Mouse (Mus musculus) intestine, embryonic 16.5 days (tissue): ENCODE results near the gene Pea15a. TPM values are rescaled to one million over a fixed set of nuclear protein-coding genes. Genes with fewer than 3 reads are reported as not detected.

Experiments used
- ATAC-seq: fragments of 200-750 bp; cut with Nextera tagmentation; 2 replicates; pipeline ENCODE4 v1.8.0; 2017; ENCODE audit warnings: moderate TSS enrichment, moderate library complexity
- H3K27ac ChIP-seq: fragments of 300-500 bp; sonication (generic); 2 replicates; pipeline ENCODE4 v1.5.1; 2014; ENCODE audit warnings: mild to moderate bottlenecking, low read length
- H3K27me3 ChIP-seq: fragments of 300-500 bp; sonication (generic); replicated peaks from 2 replicates; pipeline ENCODE4 v1.6.1; 2014; ENCODE audit warnings: low read length, control low read depth, mixed read lengths; ENCODE audit not compliant: control insufficient read depth, insufficient read depth
- H3K36me3 ChIP-seq: fragments of 300-500 bp; sonication (generic); 2 replicates; pipeline ENCODE4 v1.6.1; 2014; ENCODE audit warnings: low read length, control low read depth; ENCODE audit not compliant: control insufficient read depth, insufficient read depth
- H3K4me1 ChIP-seq: fragments of 300-500 bp; sonication (generic); 2 replicates; pipeline ENCODE4 v1.6.1; 2014; ENCODE audit warnings: low read length, control low read depth, mixed read lengths; ENCODE audit not compliant: control insufficient read depth, insufficient read depth
- H3K4me2 ChIP-seq: fragments of 300-500 bp; sonication (generic); 2 replicates; pipeline ENCODE4 v1.6.1; 2014; ENCODE audit warnings: low read depth, low read length, control low read depth
- H3K4me3 ChIP-seq: fragments of 300-500 bp; sonication (generic); 2 replicates; pipeline ENCODE4 v1.5.1; 2014; ENCODE audit warnings: mild to moderate bottlenecking, low read length
- H3K9ac ChIP-seq: fragments of 300-500 bp; sonication (generic); 2 replicates; pipeline ENCODE4 v1.6.1; 2014; ENCODE audit warnings: low read depth, low read length
- H3K9me3 ChIP-seq: fragments of 300-500 bp; sonication (generic); 2 replicates; pipeline ENCODE4 v1.6.1; 2016; ENCODE audit warnings: low read length, control low read depth; ENCODE audit not compliant: control insufficient read depth
- WGBS: fragments of 180-500 bp; shearing (Covaris S2); extraction: QIAGEN DNeasy Blood & Tissue Kit; methylation state at CpG from one replicate; pipeline ENCODE4 v1.1.7; 2014; 5-methylcytosine and 5-hydroxymethylcytosine counted together
- polyA plus RNA-seq: library from polyadenylated mRNA; unstranded; fragments of >200 nt; fragmentation: Nextera tagmentation; extraction: Ambion mirVana; gene quantifications from 2 replicates; pipeline ENCODE4 v1.2.1, GENCODE M21; 2015

Pea15a gene
- polyA plus RNA-seq, 1 experiment from 2014 or later: 81.3 TPM

DNA sequence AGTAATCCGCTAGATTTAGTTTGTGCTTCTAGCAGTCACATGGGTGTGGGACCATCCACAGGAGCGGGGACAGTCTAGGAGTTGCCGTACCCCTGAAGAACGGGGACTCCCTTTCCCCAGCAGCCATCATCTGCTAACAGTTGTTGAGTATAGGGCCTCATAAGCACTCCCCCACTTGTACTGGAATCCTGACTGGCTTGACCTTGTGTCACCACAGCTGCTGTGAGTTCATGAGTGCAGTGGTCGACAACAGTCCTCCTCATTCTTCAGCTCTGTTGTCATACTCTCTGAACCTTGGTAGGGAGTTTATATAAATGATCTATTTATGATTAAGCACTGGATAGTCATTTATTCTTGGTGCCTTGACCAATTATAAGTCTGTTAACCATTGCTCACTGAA is 36.8 kb downstream of the Pea15a start:
- no peak overlapping the region for H3K4me3 ChIP-seq
- no peaks in the 10 kb centered on the region for H3K4me1 ChIP-seq
- H3K36me3 ChIP-seq: peaks cover 18% of the 10 kb centered on the region
- no peak overlapping the region for H3K9ac ChIP-seq
- no peak overlapping the region for H3K27ac ChIP-seq
- no peak overlapping the region for H3K4me2 ChIP-seq
- ATAC-seq: no peak
- WGBS: 92% methylated on average over 5 of the region's 5 CpGs
- H3K27me3 ChIP-seq: no peaks in the 10 kb centered on the region
- no peaks in the 10 kb centered on the region for H3K9me3 ChIP-seq

DNA sequence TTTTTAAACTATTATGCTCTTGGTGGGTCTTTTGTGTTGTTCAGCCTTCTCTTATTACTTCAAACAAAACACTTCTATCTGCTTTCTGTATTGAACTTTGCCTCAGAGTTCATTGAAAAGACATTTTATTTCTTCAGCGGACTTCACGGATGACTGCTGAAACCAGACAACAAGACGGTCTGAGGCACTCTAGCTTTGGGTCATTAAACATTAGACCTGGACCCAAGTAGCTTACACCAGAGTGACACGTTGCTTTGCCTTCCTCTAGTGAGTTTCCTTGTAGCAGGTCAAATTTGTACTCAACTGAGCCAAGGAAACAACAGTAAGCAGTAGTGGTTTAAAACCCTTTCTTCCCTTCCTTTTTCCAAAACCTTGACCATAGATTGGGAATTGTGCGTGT is 38.7 kb downstream of the Pea15a start:
- no peak overlapping the region for H3K9ac ChIP-seq
- H3K4me2 ChIP-seq: no peak overlapping the region
- no peaks in the 10 kb centered on the region for H3K9me3 ChIP-seq
- peaks cover 18% of the 10 kb centered on the region for H3K36me3 ChIP-seq
- 85% methylated on average over 5 of the region's 5 CpGs for WGBS
- H3K27me3 ChIP-seq: no peaks in the 10 kb centered on the region
- no peak for ATAC-seq
- H3K4me1 ChIP-seq: no peaks in the 10 kb centered on the region
- H3K27ac ChIP-seq: no peak overlapping the region
- H3K4me3 ChIP-seq: no peak overlapping the region

DNA sequence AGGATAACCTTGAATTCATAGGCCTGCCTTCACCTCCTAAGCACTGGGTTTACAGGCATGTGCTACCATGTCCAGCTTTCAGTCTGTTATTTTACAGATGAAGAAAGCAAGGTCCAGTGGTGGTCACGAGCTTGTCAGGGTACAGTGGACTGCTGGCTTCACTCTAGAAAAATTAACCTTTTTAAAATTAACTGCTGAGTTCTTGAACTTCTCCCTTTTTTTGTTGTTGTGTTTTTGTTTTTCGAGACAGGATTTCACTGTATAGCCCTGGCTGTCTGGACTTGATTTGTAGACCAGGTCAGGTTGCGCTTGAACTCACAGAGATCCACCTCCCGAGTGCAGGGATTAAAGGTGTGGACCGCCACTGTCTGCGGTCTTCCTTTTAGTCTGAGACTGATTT is 43.6 kb downstream of the Pea15a start:
- ATAC-seq: no peak
- 70% methylated on average over 6 of the region's 6 CpGs for WGBS

DNA sequence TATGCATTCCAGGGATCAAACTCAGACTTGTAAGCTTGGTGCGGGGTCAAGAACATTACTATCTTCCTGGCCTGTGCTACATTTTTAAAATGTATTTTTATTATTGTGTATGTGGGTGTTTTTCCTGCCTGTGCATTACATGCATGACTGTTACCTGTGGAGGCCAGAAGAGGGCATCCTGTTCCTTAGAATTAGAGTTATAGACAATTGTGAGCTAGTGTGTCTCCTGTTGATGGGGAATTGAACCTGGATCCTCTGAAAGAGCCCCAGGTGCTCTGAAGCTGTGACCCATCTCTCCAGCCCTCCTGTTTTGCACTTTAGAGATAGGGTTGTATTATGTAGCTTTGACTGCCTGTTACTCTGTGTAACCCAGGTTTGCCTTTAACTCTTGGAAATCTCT is 44.6 kb downstream of the Pea15a start:
- Histone ChIP-seq H3K36me3 (no peaks in the 10 kb centered on the region; the same call in 1 of the 2 replicates), H3K9ac (no peak overlapping the region), H3K27ac (no peak overlapping the region), H3K4me2 (no peak overlapping the region), H3K4me3 (no peak overlapping the region), H3K4me1 (peaks cover 10% of the 10 kb centered on the region; the same call in 1 of the 2 replicates), H3K27me3 (no peaks in the 10 kb centered on the region), H3K9me3 (no peaks in the 10 kb centered on the region)
- 97% methylated on average over 1 of the region's 1 CpGs for WGBS
- no peak for ATAC-seq

More for the DNA sequence above, 43.6 kb downstream of the Pea15a start:
- Histone ChIP-seq H3K36me3 (peaks cover 4% of the 10 kb centered on the region), H3K9me3 (no peaks in the 10 kb centered on the region), H3K9ac (no peak overlapping the region), H3K4me2 (no peak overlapping the region), H3K4me3 (no peak overlapping the region), H3K27ac (no peak overlapping the region), H3K27me3 (no peaks in the 10 kb centered on the region), H3K4me1 (peaks cover 10% of the 10 kb centered on the region; the same call in 1 of the 2 replicates)

DNA sequence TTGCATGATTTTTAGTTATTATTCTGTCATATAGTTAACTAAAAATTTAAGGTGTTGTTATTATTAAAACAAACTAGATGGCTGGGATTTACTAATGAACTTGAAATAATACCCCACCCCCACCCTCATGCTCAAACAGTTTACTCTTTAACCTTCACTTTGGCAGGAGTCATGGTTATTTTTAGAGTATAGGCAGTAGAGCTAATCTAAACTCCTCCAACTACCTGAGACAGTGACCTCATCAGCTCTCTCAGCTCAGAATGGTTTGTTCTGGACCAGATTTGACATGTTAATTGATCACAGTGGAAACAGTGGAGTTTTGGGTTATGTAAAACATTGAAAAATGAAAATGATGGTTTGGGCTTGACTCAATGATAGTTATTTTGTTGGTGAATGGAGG is 46.1 kb downstream of the Pea15a start:
- H3K4me1 ChIP-seq: peaks cover 10% of the 10 kb centered on the region; the same call in 1 of the 2 replicates
- H3K27ac ChIP-seq: 0 out of 2 replicates have a peak overlapping the region, but pooled peaks have one; percentile 21
- peak; percentile 50; the same call in 1 of the 2 replicates for ATAC-seq
- H3K4me3 ChIP-seq: no peak overlapping the region
- no peaks in the 10 kb centered on the region for H3K36me3 ChIP-seq
- no peak overlapping the region for H3K4me2 ChIP-seq
- H3K9me3 ChIP-seq: no peaks in the 10 kb centered on the region
- no peaks in the 10 kb centered on the region for H3K27me3 ChIP-seq
- no peak overlapping the region for H3K9ac ChIP-seq

DNA sequence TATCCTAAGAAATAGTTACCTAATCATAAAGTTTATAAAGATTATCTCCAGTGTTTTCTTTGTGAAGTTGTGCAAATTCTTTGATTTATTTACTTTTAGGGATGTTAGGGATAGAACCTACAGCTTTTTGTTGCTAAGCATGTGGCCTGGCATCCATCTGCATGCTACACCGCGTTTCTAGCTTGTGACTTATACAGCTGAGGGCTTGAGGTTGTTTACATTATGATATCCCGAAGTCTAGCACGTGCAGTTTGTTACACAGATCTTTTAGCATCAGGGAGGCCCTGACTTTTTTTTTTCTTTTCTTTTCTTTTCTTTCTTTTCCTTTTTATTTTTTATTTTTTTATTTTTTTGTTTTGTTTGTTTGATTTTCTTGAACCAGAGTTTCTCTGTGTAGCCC is 46.6 kb downstream of the Pea15a start:
- H3K4me3 ChIP-seq: no peak overlapping the region
- peaks cover 10% of the 10 kb centered on the region; the same call in 1 of the 2 replicates for H3K4me1 ChIP-seq
- 22% methylated on average over 4 of the region's 4 CpGs for WGBS
- no peaks in the 10 kb centered on the region for H3K36me3 ChIP-seq
- H3K27ac ChIP-seq: no peak overlapping the region
- peak; percentile 70; the same call in 1 of the 2 replicates for ATAC-seq
- no peaks in the 10 kb centered on the region for H3K9me3 ChIP-seq
- no peak overlapping the region for H3K9ac ChIP-seq
- no peaks in the 10 kb centered on the region for H3K27me3 ChIP-seq
- no peak overlapping the region for H3K4me2 ChIP-seq

DNA sequence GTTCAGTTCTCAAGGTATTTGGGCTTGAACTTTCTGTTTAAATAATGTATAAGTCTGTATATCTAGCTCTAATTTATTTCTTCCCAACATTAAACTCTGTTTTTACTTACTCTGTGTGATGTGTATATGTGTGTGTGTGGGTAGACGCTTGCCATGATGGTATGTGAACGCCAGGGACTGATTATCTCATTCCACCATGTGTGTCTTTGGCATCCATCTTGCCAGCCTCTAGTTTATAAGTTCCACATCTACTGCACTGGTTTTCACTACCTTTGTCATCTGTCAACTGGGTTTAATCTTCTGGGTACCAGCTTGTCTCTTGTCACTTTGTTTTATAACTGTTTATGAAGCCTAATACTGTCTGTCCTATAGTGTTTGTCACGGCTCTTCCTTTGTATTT is 51.1 kb downstream of the Pea15a start:
- no peak for ATAC-seq
- Histone ChIP-seq H3K36me3 (peaks cover 11% of the 10 kb centered on the region; the same call in 1 of the 2 replicates), H3K27ac (no peak overlapping the region)

DNA sequence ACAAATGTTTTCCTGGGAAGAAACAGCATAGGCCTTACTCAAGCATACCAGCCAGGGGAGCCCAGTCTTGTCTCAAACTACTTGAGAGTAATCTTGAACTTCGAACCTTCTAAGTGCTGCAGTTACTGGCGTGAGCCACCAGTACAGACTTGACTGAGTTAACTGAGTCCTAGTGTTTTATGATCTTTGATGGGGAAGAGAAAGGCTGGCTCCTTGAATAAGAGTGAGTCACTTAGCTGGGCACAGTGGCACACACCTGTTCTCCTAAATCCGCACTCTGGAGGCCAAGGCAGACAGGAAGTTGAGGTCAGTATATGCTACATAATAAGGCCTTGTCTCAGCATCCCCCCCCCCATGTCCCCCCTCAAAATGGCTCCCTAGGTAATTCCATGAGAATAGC is 52.1 kb downstream of the Pea15a start:
- Histone ChIP-seq H3K9me3 (no peaks in the 10 kb centered on the region), H3K36me3 (peaks cover 12% of the 10 kb centered on the region; the same call in 1 of the 2 replicates)

More for the DNA sequence above, 51.1 kb downstream of the Pea15a start:
- WGBS: 80% methylated on average over 3 of the region's 3 CpGs
- no peak overlapping the region for H3K9ac ChIP-seq
- no peak overlapping the region for H3K4me3 ChIP-seq
- no peaks in the 10 kb centered on the region for H3K27me3 ChIP-seq
- no peak overlapping the region for H3K4me2 ChIP-seq
- no peaks in the 10 kb centered on the region for H3K9me3 ChIP-seq
- H3K4me1 ChIP-seq: peaks cover 13% of the 10 kb centered on the region; the same call in 1 of the 2 replicates

DNA sequence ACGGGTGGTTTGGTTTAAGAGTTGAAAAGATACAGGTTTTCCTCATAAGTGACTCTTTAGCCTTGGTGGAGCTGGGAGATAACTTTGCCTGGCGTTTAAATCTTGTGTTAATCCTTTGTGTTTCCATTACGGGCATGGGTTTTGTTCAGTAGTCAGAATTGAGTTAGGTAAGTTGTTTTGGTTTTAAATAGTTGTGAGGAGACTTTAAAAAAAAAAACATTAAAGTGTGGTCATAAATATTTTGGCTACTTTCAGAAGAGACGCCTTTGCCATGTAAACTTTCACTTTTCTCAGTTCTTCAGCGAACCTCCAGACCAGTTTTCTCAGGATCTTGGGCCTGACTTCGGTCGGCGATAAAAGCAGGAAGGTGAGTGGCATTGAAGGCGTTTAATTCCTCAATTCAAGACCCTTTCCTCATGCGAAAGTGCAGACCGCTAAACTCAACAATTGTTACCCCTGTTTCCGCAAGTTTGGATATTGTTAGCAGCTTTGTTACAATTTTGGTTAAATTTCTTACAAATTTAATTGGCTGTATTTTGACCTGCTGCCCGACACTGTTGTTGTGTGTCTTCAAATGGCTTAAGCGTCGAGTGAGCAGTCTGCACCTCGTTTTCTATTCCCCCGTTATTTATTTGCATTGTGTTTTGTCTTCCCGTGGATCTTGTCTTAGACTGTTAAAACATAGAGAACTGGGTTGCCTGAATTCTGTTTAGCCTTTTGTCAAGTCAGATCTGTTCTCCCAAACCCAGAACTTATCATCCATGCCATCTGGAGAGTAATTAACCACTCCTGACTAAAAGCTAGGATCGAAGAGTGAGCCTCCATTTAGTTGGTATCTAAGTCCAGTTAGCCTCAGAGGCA is 57.4 kb downstream of the Pea15a start:
- H3K36me3 ChIP-seq: peaks cover 9% of the 10 kb centered on the region; the same call in 1 of the 2 replicates
- no peak for ATAC-seq
- H3K27ac ChIP-seq: peak overlapping the region; percentile 90
- peak overlapping the region; percentile 76 for H3K4me3 ChIP-seq
- WGBS: 5% methylated on average over 19 of the region's 19 CpGs
- H3K4me2 ChIP-seq: peak overlapping the region; percentile 66
- H3K9ac ChIP-seq: peak overlapping the region; percentile 93
- no peaks in the 10 kb centered on the region for H3K9me3 ChIP-seq
- no peaks in the 10 kb centered on the region for H3K27me3 ChIP-seq
- H3K4me1 ChIP-seq: peaks cover 10% of the 10 kb centered on the region; the same call in 1 of the 2 replicates

More for the DNA sequence above, 52.1 kb downstream of the Pea15a start:
- Histone ChIP-seq H3K4me2 (no peak overlapping the region), H3K4me1 (peaks cover 14% of the 10 kb centered on the region; the same call in 1 of the 2 replicates), H3K27me3 (no peaks in the 10 kb centered on the region), H3K9ac (no peak overlapping the region), H3K4me3 (no peak overlapping the region), H3K27ac (no peak overlapping the region; the same call in 1 of the 2 replicates)
- WGBS: 78% methylated on average over 3 of the region's 3 CpGs
- peak; percentile 82 for ATAC-seq
